Mouse (Mus musculus): ENCODE measurements around the gene Chid1. TPM values are rescaled to one million over a fixed set of nuclear protein-coding genes. Genes with fewer than 3 reads are reported as not detected.

Chid1 gene
- polyA plus RNA-seq (2016; fragmentation: Nextera tagmentation; extraction: Ambion mirVana): 32.0 and 32.7 TPM in 2 replicates

GRCm38 (mm10) chr7:141539556-141540311 is at the start of gene Chid1:
TSS of gene Chid1 (minus strand) at chr7:141539857.
- H3K9me3 ChIP-seq (replicated peaks): no peaks in the 10 kb centered on the region
- H3K4me1 ChIP-seq: peaks cover 34% of the 10 kb centered on the region
- peak; percentile 96 for ATAC-seq
- peak within 1 kb of the TSS; percentile 79 for H3K27ac ChIP-seq
- H3K27me3 ChIP-seq (replicated peaks): no peaks in the 10 kb centered on the region
- 0 out of 2 replicates have a peak, but pooled peaks cover 5% of the 10 kb centered on the region for H3K36me3 ChIP-seq
- H3K4me3 ChIP-seq: peak within 1 kb of the TSS; percentile 78
- whole genome bisulfite sequencing (ENCODE audit: insufficient replicate concordance): under 1% methylated on average over 46 of the region's 46 CpGs
- H3K9ac ChIP-seq: peak within 1 kb of the TSS; percentile 87
- H3K4me2 ChIP-seq: peak within 1 kb of the TSS; percentile 96

DNA sequence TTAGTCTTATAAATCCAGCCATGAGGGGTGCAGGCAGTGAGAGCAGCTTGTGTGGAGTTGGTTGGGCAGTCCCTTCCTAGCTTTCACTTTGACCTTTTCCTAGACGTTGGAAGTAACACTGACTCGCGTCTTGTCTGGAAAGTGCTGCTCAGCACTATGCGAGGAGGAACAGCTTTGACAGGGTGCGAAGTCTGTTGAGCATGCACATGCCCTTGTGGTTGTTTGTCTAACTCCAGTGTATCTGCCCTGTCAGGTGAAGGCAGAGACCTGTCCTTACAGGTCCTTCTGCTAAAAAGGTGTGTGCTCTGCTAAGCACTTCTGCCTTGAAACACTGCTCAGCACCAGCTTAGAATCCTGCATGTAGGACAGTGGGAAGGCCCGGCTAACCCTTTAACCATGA is 49.2 kb upstream of the Chid1 start:
- Histone ChIP-seq H3K9ac (no peak overlapping the region), H3K4me2 (no peak overlapping the region), H3K27me3 (replicated peaks) (no peaks in the 10 kb centered on the region), H3K36me3 (peaks cover 62% of the 10 kb centered on the region), H3K4me3 (no peak overlapping the region), H3K27ac (peak overlapping the region; percentile 48; the same call in 1 of the 2 replicates), H3K9me3 (replicated peaks) (no peaks in the 10 kb centered on the region), H3K4me1 (peaks cover 65% of the 10 kb centered on the region)
- ATAC-seq: no peak
- WGBS (ENCODE audit: insufficient replicate concordance): 88% methylated on average over 6 of the region's 6 CpGs

GRCm38 (mm10) chr7:141585881-141586280 is 46.2 kb upstream of the Chid1 start:
- H3K4me1 ChIP-seq: peaks cover 81% of the 10 kb centered on the region
- peak; percentile 74 for ATAC-seq
- 35% methylated on average over 1 of the region's 1 CpGs for WGBS (ENCODE audit: insufficient replicate concordance)
- peak overlapping the region; percentile 31 for H3K4me3 ChIP-seq
- peaks cover 48% of the 10 kb centered on the region for H3K36me3 ChIP-seq
- H3K9ac ChIP-seq: peak overlapping the region; percentile 66
- peak overlapping the region; percentile 63 for H3K4me2 ChIP-seq
- H3K9me3 ChIP-seq (replicated peaks): no peaks in the 10 kb centered on the region
- peak overlapping the region; percentile 98 for H3K27ac ChIP-seq
- H3K27me3 ChIP-seq (replicated peaks): no peaks in the 10 kb centered on the region

GRCm38 (mm10) chr7:141585288-141585687 is 45.6 kb upstream of the Chid1 start:
- H3K4me3 ChIP-seq: peak overlapping the region; percentile 31
- WGBS (ENCODE audit: insufficient replicate concordance): 21% methylated on average over 4 of the region's 4 CpGs
- H3K4me1 ChIP-seq: peaks cover 87% of the 10 kb centered on the region
- no peaks in the 10 kb centered on the region for H3K9me3 ChIP-seq (replicated peaks)
- peak overlapping the region; percentile 67 for H3K9ac ChIP-seq
- H3K4me2 ChIP-seq: peak overlapping the region; percentile 63
- ATAC-seq: peak; percentile 98
- H3K36me3 ChIP-seq: peaks cover 42% of the 10 kb centered on the region
- peak overlapping the region; percentile 98 for H3K27ac ChIP-seq
- no peaks in the 10 kb centered on the region for H3K27me3 ChIP-seq (replicated peaks)

DNA sequence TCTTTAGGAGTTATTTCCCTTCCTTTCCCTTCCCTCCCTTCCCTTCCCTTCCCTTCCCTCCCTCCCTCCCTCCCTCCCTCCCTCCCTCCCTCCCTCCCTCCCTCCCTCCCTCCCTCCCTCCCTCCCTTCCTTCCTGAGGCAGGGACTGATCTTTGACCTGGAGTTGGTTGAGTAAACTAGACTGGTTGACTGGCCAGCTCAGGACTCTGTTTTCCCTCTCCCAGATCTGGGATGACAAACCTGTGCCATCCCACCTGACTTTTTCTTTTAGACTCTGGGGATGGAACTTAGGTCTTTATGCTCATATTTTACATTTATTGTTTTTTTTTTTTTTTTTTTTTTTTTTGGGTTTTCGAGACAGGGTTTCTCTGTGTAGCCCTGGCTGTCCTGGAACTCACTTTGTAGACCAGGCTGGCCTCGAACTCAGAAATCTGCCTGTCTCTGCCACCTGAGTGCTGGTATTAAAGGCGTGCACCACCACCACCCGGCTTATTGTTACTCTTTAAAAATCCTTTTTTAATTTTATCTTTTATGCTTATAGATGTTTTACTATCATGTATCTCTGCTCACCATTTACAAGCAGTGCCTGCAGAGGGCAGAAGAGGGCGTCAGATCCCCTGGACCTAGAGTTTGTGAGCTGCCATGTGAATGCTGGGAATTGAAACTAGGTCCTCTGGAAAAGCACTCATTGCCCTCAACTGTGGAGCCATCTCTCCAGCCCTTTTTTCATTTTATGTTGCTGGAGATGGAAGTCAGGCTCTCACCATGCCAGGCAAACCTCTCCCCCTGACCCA is 44.6 kb upstream of the Chid1 start:
- H3K27me3 ChIP-seq (replicated peaks): no peaks in the 10 kb centered on the region
- H3K9me3 ChIP-seq (replicated peaks): no peaks in the 10 kb centered on the region
- H3K36me3 ChIP-seq: peaks cover 38% of the 10 kb centered on the region
- ATAC-seq: no peak
- peak overlapping the region; percentile 67 for H3K9ac ChIP-seq
- no peak overlapping the region for H3K4me3 ChIP-seq
- peak overlapping the region; percentile 98 for H3K27ac ChIP-seq
- peak overlapping the region; percentile 63 for H3K4me2 ChIP-seq
- peaks cover 97% of the 10 kb centered on the region for H3K4me1 ChIP-seq
- WGBS (ENCODE audit: insufficient replicate concordance): 76% methylated on average over 4 of the region's 5 CpGs

- ATAC-seq: no peak
- H3K27ac ChIP-seq: peak overlapping the region; percentile 77
- peaks cover 98% of the 10 kb centered on the region for H3K4me1 ChIP-seq
Measured at GRCm38 (mm10) chr7:141581323-141581722, 41.7 kb upstream of the Chid1 start.

DNA sequence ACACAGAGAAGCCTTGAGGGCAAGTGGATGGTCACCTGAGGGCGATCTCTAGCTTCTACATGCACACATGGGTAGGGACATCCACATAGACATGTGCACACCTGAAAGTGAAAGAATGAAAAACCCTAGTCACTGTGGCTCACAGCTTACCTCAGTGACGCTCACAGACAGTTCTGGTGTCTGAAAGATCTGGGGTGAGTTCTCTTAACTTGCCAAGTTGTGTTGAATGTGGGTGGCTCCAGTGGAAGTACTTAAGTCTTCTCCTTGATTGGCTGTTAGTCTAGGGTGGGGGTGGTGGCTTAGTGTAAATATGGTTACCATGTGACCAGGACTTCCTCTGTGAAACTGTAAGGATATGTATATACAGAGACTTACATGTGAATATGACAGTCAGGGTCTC is 39.3 kb upstream of the Chid1 start:
- Histone ChIP-seq H3K36me3 (peaks cover 30% of the 10 kb centered on the region), H3K4me1 (peaks cover 94% of the 10 kb centered on the region), H3K9me3 (replicated peaks) (no peaks in the 10 kb centered on the region), H3K27ac (peak overlapping the region; percentile 77), H3K9ac (no peak overlapping the region), H3K4me3 (no peak overlapping the region), H3K27me3 (replicated peaks) (no peaks in the 10 kb centered on the region), H3K4me2 (no peak overlapping the region)
- WGBS (ENCODE audit: insufficient replicate concordance): 79% methylated on average over 2 of the region's 2 CpGs
- peak; percentile 9; the same call in 1 of the 2 replicates for ATAC-seq

More at GRCm38 (mm10) chr7:141581323-141581722, 41.7 kb upstream of the Chid1 start:
- Histone ChIP-seq H3K36me3 (peaks cover 30% of the 10 kb centered on the region), H3K4me2 (no peak overlapping the region; the same call in 1 of the 2 replicates), H3K9ac (0 out of 2 replicates have a peak overlapping the region, but pooled peaks have one; percentile 17), H3K9me3 (replicated peaks) (no peaks in the 10 kb centered on the region), H3K4me3 (no peak overlapping the region), H3K27me3 (replicated peaks) (no peaks in the 10 kb centered on the region)
- 70% methylated on average over 7 of the region's 7 CpGs for WGBS (ENCODE audit: insufficient replicate concordance)

DNA sequence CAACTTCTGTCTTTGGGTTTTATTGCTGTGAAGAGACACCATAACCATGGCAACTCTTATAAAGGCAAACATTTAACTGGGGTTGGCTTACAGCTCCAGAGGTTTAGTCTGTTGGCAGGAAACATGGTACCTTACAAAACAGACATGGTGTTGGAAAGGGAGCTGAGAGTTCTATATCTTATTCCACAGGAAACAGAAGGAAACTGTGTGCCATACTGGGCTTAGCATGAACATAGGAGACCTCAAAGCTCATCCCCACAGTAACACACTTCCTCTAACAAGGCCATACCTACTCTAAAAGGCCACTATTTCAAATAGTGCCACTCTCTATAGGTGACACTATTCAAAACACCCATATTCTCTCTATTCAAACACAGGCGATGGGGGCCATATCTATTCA is 38.9 kb upstream of the Chid1 start:
- Histone ChIP-seq H3K9me3 (replicated peaks) (no peaks in the 10 kb centered on the region), H3K36me3 (peaks cover 30% of the 10 kb centered on the region), H3K4me3 (no peak overlapping the region), H3K4me1 (peaks cover 94% of the 10 kb centered on the region), H3K9ac (peak overlapping the region; percentile 39; the same call in 1 of the 2 replicates), H3K27ac (peak overlapping the region; percentile 77), H3K27me3 (replicated peaks) (no peaks in the 10 kb centered on the region), H3K4me2 (no peak overlapping the region)
- no peak for ATAC-seq
- 76% methylated on average over 1 of the region's 1 CpGs for WGBS (ENCODE audit: insufficient replicate concordance)

GRCm38 (mm10) chr7:141577801-141578200 is 38.1 kb upstream of the Chid1 start:
- Histone ChIP-seq H3K36me3 (peaks cover 30% of the 10 kb centered on the region), H3K4me2 (peak overlapping the region; percentile 42), H3K4me3 (no peak overlapping the region), H3K9me3 (replicated peaks) (no peaks in the 10 kb centered on the region), H3K27me3 (replicated peaks) (no peaks in the 10 kb centered on the region), H3K27ac (peak overlapping the region; percentile 77), H3K4me1 (peaks cover 95% of the 10 kb centered on the region), H3K9ac (peak overlapping the region; percentile 36)
- WGBS (ENCODE audit: insufficient replicate concordance): 44% methylated on average over 3 of the region's 3 CpGs
- no peak for ATAC-seq

DNA sequence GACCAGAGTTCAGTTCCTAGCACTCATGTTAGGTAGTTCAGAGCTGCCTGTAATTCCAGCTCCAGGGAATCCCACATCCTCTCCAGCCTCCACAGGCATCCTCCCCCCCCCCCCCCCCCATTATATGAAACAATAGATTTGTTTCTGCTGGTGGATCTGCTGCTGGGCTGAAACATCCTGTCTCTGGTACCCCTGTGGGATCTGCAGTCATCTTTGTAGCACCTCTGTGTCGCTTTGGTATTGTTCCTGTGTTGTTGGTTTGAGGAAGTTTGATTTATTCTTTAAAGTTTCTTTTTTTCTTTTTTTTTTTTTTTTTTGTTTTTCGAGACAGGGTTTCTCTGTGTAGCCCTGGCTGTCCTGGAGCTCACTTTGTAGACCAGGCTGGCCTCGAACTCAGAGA is 35.8 kb upstream of the Chid1 start:
- Histone ChIP-seq H3K4me2 (no peak overlapping the region), H3K27me3 (replicated peaks) (no peaks in the 10 kb centered on the region), H3K27ac (no peak overlapping the region), H3K4me3 (no peak overlapping the region), H3K9ac (no peak overlapping the region), H3K36me3 (peaks cover 19% of the 10 kb centered on the region), H3K9me3 (replicated peaks) (no peaks in the 10 kb centered on the region), H3K4me1 (peaks cover 87% of the 10 kb centered on the region)
- WGBS (ENCODE audit: insufficient replicate concordance): 84% methylated on average over 2 of the region's 3 CpGs
- ATAC-seq: no peak

- H3K27me3 ChIP-seq (replicated peaks): no peaks in the 10 kb centered on the region
- 0 out of 2 replicates have a peak overlapping the region, but pooled peaks have one; percentile 31 for H3K27ac ChIP-seq
- H3K4me1 ChIP-seq: peaks cover 86% of the 10 kb centered on the region
- ATAC-seq: no peak
- 19% methylated on average over 3 of the region's 3 CpGs for WGBS (ENCODE audit: insufficient replicate concordance)
- H3K4me3 ChIP-seq: no peak overlapping the region
- H3K4me2 ChIP-seq: peak overlapping the region; percentile 21; the same call in 1 of the 2 replicates
- no peak overlapping the region for H3K9ac ChIP-seq
- H3K9me3 ChIP-seq (replicated peaks): no peaks in the 10 kb centered on the region
- H3K36me3 ChIP-seq: peaks cover 26% of the 10 kb centered on the region
Measured at GRCm38 (mm10) chr7:141574041-141574440, 34.4 kb upstream of the Chid1 start.
